Mouse (Mus musculus) spleen, adult 2 months (tissue): ENCODE measurements around the gene Gm6993. TPM values are rescaled to one million over a fixed set of nuclear protein-coding genes. Genes with fewer than 3 reads are reported as not detected.

ENCODE experiments used
- DNase-seq, 2 experiments: peaks; one replicate each; pipeline versions ENCODE4 v3.0.0 to v3.0.0-alpha.2; 2012 to 2021; ENCODE audit warnings: low spot score in 2 of 2, low read depth in 1 of 2
- H3K27ac ChIP-seq: fragments of 200-500 bp; 2 replicates; pipeline ENCODE4 v1.5.1; 2012; ENCODE audit warnings: low read length, inconsistent platforms; ENCODE audit not compliant: insufficient read depth
- H3K27me3 ChIP-seq: fragments of 200-500 bp; 2 replicates; pipeline ENCODE4 v1.6.1; 2012; ENCODE audit warnings: mild to moderate bottlenecking, moderate library complexity, low read length, inconsistent platforms; ENCODE audit not compliant: control insufficient read depth, insufficient read depth
- H3K36me3 ChIP-seq: fragments of 200-500 bp; 2 replicates; pipeline ENCODE4 v1.6.1; 2012; ENCODE audit warnings: mild to moderate bottlenecking, low read length, inconsistent platforms; ENCODE audit not compliant: control insufficient read depth, insufficient read depth
- H3K4me1 ChIP-seq: fragments of 200-500 bp; 2 replicates; pipeline ENCODE4 v1.6.1; 2011; ENCODE audit warnings: inconsistent platforms; ENCODE audit not compliant: control insufficient read depth, insufficient read depth, insufficient read length
- H3K4me3 ChIP-seq: fragments of 200-500 bp; 2 replicates; pipeline ENCODE4 v1.5.1; 2011; ENCODE audit warnings: mild to moderate bottlenecking, inconsistent platforms; ENCODE audit not compliant: insufficient read depth, insufficient read length; ENCODE audit errors: extremely low read depth
- CTCF ChIP-seq: fragments of 200-500 bp; IDR thresholded peaks from 2 replicates; pipeline ENCODE4 v1.5.1; 2011; ENCODE audit warnings: mild to moderate bottlenecking, inconsistent platforms; ENCODE audit not compliant: insufficient read depth, insufficient read length, insufficient replicate concordance; ENCODE audit errors: extremely low read depth
- POLR2A ChIP-seq: fragments of 200-500 bp; IDR thresholded peaks from 2 replicates; pipeline ENCODE4 v1.6.1; 2011; ENCODE audit warnings: low read depth, low read length, inconsistent platforms
- WGBS: fragments of 180-500 bp; shearing (Covaris S2); methylation state at CpG from one replicate; pipeline ENCODE4 v1.1.7; 2018; 5-methylcytosine and 5-hydroxymethylcytosine counted together
- polyA plus RNA-seq: library from polyadenylated mRNA; depleted of rRNA; stranded (reverse); fragments of >200 nt; gene quantifications from 2 replicates; pipeline ENCODE4 v1.2.3, GENCODE M21; 2012

Gene Gm6993
- polyA plus RNA-seq, 1 experiment: not detected

DNA sequence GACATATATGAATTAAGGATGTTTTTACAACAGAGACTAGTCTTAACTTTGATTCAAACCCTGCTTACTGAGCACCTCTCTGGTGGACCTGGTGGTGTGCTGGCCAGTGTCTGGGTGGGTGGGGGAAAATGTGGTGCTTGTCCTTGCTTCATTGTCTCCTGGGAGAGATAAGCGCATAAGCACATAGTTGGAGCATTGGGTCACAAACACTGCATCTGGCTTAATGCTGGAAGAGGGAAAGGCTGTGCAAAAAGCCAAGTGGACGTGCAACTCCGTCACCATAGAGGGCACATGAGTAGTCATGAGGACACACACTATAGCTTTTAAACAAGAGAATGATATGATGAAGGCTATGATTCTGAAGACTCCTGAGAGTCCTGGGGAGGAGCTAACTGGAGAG, 21.3 kb downstream of the Gm6993 start:
- no peaks in the 10 kb centered on the region for H3K36me3 ChIP-seq
- no peak overlapping the region for H3K27ac ChIP-seq
- DNase-seq: no peak
- no peak overlapping the region for H3K4me3 ChIP-seq
- H3K27me3 ChIP-seq: 0 out of 2 replicates have a peak, but pooled peaks cover 1% of the 10 kb centered on the region
- no peaks in the 10 kb centered on the region for H3K4me1 ChIP-seq
- 89% methylated on average over 3 of the region's 3 CpGs for WGBS
- no peak for TF ChIP-seq POLR2A
- TF ChIP-seq CTCF: no peak

DNA sequence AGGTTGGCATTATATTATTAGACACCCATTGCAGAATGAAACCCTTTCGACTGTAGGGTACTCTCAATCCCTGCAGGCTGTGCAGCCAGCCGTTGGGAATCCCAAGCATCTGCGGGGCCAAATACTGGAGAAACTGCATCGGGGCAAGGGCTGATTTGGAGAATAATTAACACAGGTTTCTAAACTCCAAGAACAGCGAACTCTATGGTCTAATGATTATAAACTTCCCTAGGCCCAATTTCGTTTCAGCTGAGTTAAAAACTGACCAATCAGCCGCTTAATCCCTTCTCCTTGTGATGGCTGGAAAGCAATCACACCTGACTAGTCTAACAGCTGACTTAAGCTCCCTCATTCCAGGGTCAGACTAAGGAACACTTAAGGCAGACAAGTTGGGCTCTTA, 23.4 kb downstream of the Gm6993 start:
- no peaks in the 10 kb centered on the region for H3K36me3 ChIP-seq
- H3K4me3 ChIP-seq: no peak overlapping the region
- no peak for DNase-seq
- no peaks in the 10 kb centered on the region for H3K4me1 ChIP-seq
- WGBS: 63% methylated on average over 7 of the region's 7 CpGs
- H3K27me3 ChIP-seq: 0 out of 2 replicates have a peak, but pooled peaks cover 1% of the 10 kb centered on the region
- H3K27ac ChIP-seq: no peak overlapping the region
- TF ChIP-seq POLR2A (no peak), CTCF (no peak)

DNA sequence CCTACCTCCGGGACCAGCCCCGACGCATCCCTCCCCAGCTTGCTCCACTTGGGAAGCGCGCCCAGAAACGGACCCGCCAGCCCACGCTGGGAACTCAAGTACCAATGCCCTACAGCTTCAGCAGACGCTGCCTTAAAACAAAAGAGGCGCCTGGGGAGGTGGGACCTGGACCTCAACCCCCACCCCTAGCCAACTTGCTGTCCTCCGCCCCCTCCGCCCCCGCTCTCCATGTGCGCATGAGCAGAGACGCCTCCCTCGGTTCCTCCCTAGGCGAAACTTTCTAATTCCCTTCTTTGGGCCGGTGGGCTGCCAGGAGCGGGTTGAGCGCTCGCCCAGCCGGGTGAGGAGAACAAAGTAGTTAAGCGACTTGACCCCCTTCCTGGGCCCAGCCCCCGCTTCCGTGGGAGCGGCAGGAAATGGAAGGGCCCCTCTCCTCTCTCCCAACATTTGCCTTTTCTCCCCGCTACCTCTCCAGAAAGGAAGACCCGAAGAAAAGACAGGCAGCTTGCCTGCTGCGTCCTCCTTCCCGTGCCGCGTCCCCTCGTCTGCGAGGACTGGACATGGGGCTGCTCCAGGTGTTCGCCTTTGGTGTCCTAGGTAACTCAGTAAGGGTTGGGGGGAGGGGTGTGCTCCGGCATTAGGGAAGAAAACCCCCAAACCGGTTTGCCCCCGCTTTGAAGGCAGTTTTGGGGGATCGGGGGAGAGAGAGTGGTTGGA, 24.6 kb downstream of the Gm6993 start, which contains the start of gene Lamb1:
TSS of gene Lamb1 (plus strand) at position 230 of the 717 bp plus-strand sequence.
- WGBS: 4% methylated on average over 39 of the region's 39 CpGs
- TF ChIP-seq CTCF (no peak), POLR2A (no peak)
- H3K36me3 ChIP-seq: no peaks in the 10 kb centered on the region
- H3K27me3 ChIP-seq: 0 out of 2 replicates have a peak, but pooled peaks cover 1% of the 10 kb centered on the region
- H3K27ac ChIP-seq: no peak within 1 kb of the TSS
- H3K4me1 ChIP-seq: no peaks in the 10 kb centered on the region
- peak within 1 kb of the TSS; percentile 4; the same call in 1 of the 2 replicates for H3K4me3 ChIP-seq
- DNase-seq: no peak

DNA sequence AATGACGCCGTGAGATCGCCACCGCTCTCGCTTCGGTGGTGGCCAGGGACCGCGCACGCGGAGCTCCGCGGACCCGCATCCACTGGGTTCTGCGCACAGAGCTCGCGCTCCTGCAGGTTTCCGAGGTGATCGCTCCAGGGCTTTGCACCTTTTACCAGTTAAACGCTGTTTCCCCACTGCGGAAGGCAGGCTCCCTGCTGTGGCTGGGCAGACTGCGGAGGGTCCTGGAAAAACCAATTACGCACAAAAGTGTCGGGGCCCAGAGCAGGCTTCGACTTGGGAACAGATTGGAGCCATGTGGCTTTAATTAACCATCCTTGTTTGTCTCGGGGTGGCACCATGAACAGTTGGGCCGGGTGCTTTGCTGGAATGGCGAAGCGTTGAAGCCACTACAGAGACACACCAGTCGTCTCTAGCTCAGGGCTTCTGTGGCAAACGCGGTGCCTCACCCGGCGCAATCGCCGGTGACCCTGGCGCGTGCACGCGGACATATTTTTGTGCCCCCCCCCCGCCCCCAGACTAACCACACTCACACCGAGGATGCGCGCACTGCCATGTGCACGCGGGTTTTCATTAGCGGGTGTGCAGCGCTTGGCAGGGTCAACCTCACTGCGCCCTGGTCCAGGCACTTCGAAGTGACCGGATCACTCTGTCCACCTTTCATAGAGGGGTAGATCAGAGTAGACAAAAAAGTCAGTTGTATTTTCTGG, 25.3 kb downstream of the Gm6993 start:
- 3% methylated on average over 50 of the region's 50 CpGs for WGBS
- Histone ChIP-seq H3K4me3 (0 out of 2 replicates have a peak overlapping the region, but pooled peaks have one; percentile 4), H3K36me3 (no peaks in the 10 kb centered on the region), H3K27ac (no peak overlapping the region), H3K27me3 (0 out of 2 replicates have a peak, but pooled peaks cover 1% of the 10 kb centered on the region), H3K4me1 (no peaks in the 10 kb centered on the region)
- no peak for DNase-seq
- TF ChIP-seq POLR2A (no peak), CTCF (no peak)

DNA sequence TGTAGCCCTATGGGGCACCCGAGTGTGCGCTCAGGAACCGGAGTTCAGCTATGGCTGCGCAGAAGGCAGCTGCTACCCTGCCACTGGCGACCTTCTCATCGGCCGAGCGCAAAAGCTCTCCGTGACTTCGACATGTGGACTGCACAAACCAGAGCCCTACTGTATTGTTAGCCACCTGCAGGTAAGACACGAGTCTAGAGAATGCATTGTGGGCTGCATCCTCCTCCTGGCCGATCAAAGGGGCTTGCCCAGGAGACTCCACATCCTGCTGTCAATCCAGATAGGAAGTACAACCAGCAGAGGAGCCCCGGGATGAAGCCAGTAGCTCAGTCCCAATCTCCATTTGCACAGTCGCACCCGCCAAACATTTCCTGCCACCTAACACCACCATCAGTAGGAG, 26.1 kb downstream of the Gm6993 start:
- no peaks in the 10 kb centered on the region for H3K4me1 ChIP-seq
- TF ChIP-seq CTCF: no peak
- TF ChIP-seq POLR2A: no peak
- no peaks in the 10 kb centered on the region for H3K36me3 ChIP-seq
- 0 out of 2 replicates have a peak, but pooled peaks cover 1% of the 10 kb centered on the region for H3K27me3 ChIP-seq
- no peak overlapping the region for H3K27ac ChIP-seq
- 13% methylated on average over 15 of the region's 15 CpGs for WGBS
- no peak for DNase-seq
- no peak overlapping the region for H3K4me3 ChIP-seq

DNA sequence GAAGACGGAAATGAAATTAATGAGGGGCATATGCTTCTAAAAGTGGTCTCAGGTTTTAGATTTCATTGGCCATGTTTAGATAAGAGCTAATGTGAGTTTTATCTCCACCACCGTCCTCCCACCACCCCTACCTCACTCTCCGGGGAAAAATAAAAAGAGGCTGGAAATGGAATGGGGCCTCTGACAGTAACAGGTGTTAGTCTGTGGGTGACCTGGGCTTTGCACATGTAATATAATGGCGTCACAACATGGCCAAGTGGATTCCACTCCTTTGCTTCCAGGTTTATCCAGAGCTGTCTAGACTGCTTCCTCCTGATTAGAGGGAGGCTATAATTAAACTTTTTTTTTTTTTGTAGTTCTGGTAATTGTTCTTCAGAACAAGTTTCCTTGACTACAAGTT, 26.8 kb downstream of the Gm6993 start:
- H3K27ac ChIP-seq: no peak overlapping the region
- WGBS: 73% methylated on average over 4 of the region's 4 CpGs
- H3K27me3 ChIP-seq: 0 out of 2 replicates have a peak, but pooled peaks cover 1% of the 10 kb centered on the region

DNA sequence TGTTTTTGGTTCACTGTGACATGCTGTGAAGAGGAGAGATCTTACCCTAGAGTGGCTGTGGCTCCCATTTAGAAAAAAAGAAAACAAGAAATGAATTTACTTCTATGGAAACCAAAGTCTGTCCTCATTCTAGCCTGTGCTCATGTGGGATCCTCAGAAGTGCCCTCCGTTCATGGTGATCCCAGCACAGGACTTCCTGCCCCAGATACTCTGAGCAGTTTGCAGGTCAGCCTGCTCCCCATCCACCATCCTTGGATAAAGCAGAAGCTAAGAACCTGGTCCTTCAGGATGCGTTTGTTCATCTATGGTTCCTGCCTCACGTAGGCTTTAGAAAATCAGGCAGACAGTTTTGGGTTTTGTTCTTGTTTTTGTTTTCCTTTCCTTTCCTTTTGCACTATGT, 27.7 kb downstream of the Gm6993 start:
- WGBS: 82% methylated on average over 3 of the region's 3 CpGs
- DNase-seq: no peak
- TF ChIP-seq POLR2A (no peak), CTCF (no peak)

More for the DNA sequence above, 26.8 kb downstream of the Gm6993 start:
- DNase-seq: no peak
- Histone ChIP-seq H3K4me3 (no peak overlapping the region), H3K36me3 (no peaks in the 10 kb centered on the region), H3K4me1 (no peaks in the 10 kb centered on the region)
- TF ChIP-seq CTCF (no peak), POLR2A (no peak)

More for the DNA sequence above, 27.7 kb downstream of the Gm6993 start:
- Histone ChIP-seq H3K27me3 (0 out of 2 replicates have a peak, but pooled peaks cover 1% of the 10 kb centered on the region), H3K27ac (no peak overlapping the region), H3K4me3 (no peak overlapping the region), H3K4me1 (no peaks in the 10 kb centered on the region), H3K36me3 (no peaks in the 10 kb centered on the region)
